Mouse (Mus musculus) limb, embryonic 14.5 days (tissue): ENCODE data around the gene Dnajc5g. TPM values are rescaled to one million over a fixed set of nuclear protein-coding genes. Genes with fewer than 3 reads are reported as not detected.

ENCODE experiments used
- ATAC-seq: fragments of 200-750 bp; cut with Nextera tagmentation; 2 replicates; pipeline ENCODE4 v1.8.0; 2017; ENCODE audit warnings: low read depth, moderate number of reproducible peaks, moderate TSS enrichment; ENCODE audit not compliant: low FRiP score
- DNase-seq: peaks from one replicate; pipeline ENCODE4 v3.0.0-alpha.2; 2015; ENCODE audit warnings: low spot score
- H3K27ac ChIP-seq: fragments of 300-500 bp; sonication (generic); replicated peaks from 2 replicates; pipeline ENCODE4 v1.5.1; 2014; ENCODE audit warnings: low read depth, mild to moderate bottlenecking, low read length, moderate library complexity, mixed read lengths
- H3K27me3 ChIP-seq: fragments of 300-500 bp; sonication (generic); 2 replicates; pipeline ENCODE4 v1.6.1; 2014; ENCODE audit warnings: low read length, mixed read lengths; ENCODE audit not compliant: control insufficient read depth, insufficient read depth
- H3K36me3 ChIP-seq: fragments of 300-500 bp; sonication (generic); 2 replicates; pipeline ENCODE4 v1.6.1; 2014; ENCODE audit warnings: mild to moderate bottlenecking, low read length, moderate library complexity, mixed read lengths; ENCODE audit not compliant: control insufficient read depth, insufficient read depth
- H3K4me1 ChIP-seq: fragments of 300-500 bp; sonication (generic); 2 replicates; pipeline ENCODE4 v1.6.1; 2014; ENCODE audit warnings: antibody characterized with exemption, low read length, mixed read lengths; ENCODE audit not compliant: control insufficient read depth, insufficient read depth
- H3K4me2 ChIP-seq: fragments of 300-500 bp; sonication (generic); replicated peaks from 2 replicates; pipeline ENCODE4 v1.6.1; 2014; ENCODE audit warnings: low read depth, mild to moderate bottlenecking, low read length, moderate library complexity; ENCODE audit not compliant: severe bottlenecking
- H3K4me3 ChIP-seq: fragments of 300-500 bp; sonication (generic); replicated peaks from 2 replicates; pipeline ENCODE4 v1.5.1; 2014; ENCODE audit warnings: low read length
- H3K9ac ChIP-seq: fragments of 300-500 bp; sonication (generic); 2 replicates; pipeline ENCODE4 v1.6.1; 2014; ENCODE audit warnings: mild to moderate bottlenecking, low read depth, low read length, moderate library complexity; ENCODE audit not compliant: severe bottlenecking
- H3K9me3 ChIP-seq: fragments of 300-500 bp; sonication (generic); 2 replicates; pipeline ENCODE4 v1.6.1; 2016; ENCODE audit warnings: low read length; ENCODE audit not compliant: control insufficient read depth
- POLR2A ChIP-seq: fragments of 200-500 bp; IDR thresholded peaks from 2 replicates; pipeline ENCODE4 v1.8.0; 2012; ENCODE audit warnings: inconsistent platforms, mild to moderate bottlenecking, moderate library complexity, borderline replicate concordance; ENCODE audit not compliant: insufficient read depth, insufficient read length; ENCODE audit errors: extremely low read depth
- WGBS: fragments of 180-500 bp; shearing (Covaris S2); extraction: QIAGEN DNeasy Blood & Tissue Kit; methylation state at CpG from one replicate; pipeline ENCODE4 v1.1.7; 2014; 5-methylcytosine and 5-hydroxymethylcytosine counted together
- polyA plus RNA-seq, 2 experiments: library from polyadenylated mRNA; depleted of rRNA in 1 of 2; stranded (reverse) in 1 of 2; unstranded in 1 of 2; fragments of >200 nt; fragmentation: Nextera tagmentation in 1 of 2; extraction: Ambion mirVana in 1 of 2; gene quantifications; 2 replicates each; pipeline versions ENCODE4 v1.2.1 to v1.2.3; 2012 to 2014

The Dnajc5g gene
- polyA plus RNA-seq, 2 experiments, result not detected

GRCm38 (mm10) chr5:31076346-31076745 lies 29.7 kb upstream of the Dnajc5g start:
- peaks cover 77% of the 10 kb centered on the region for H3K36me3 ChIP-seq

GRCm38 (mm10) chr5:31080059-31080794 lies 25.9 kb upstream of the Dnajc5g start:
- Histone ChIP-seq H3K36me3 (peaks cover 40% of the 10 kb centered on the region), H3K4me2 (no peak overlapping the region), H3K4me1 (no peaks in the 10 kb centered on the region; the same call in 1 of the 2 replicates), H3K27me3 (no peaks in the 10 kb centered on the region), H3K27ac (no peak overlapping the region), H3K9me3 (no peaks in the 10 kb centered on the region), H3K9ac (no peak overlapping the region), H3K4me3 (no peak overlapping the region)
- no peak for TF ChIP-seq POLR2A
- WGBS, result 76% methylated on average over 13 of the region's 13 CpGs
- ATAC-seq, result no peak
- peak; percentile 33 for DNase-seq

More at GRCm38 (mm10) chr5:31076346-31076745, 29.7 kb upstream of the Dnajc5g start:
- Histone ChIP-seq H3K4me1 (no peaks in the 10 kb centered on the region), H3K27ac (no peak overlapping the region), H3K27me3 (no peaks in the 10 kb centered on the region), H3K9me3 (no peaks in the 10 kb centered on the region), H3K4me2 (no peak overlapping the region), H3K4me3 (no peak overlapping the region), H3K9ac (no peak overlapping the region)
- no peak for TF ChIP-seq POLR2A
- WGBS, result 91% methylated on average over 13 of the region's 13 CpGs
- no peak for ATAC-seq
- no peak for DNase-seq

- H3K4me1 ChIP-seq, result no peaks in the 10 kb centered on the region; the same call in 1 of the 2 replicates
- no peaks in the 10 kb centered on the region for H3K9me3 ChIP-seq
- H3K27ac ChIP-seq, result no peak overlapping the region
- no peak overlapping the region for H3K4me3 ChIP-seq
- no peak for TF ChIP-seq POLR2A
- no peaks in the 10 kb centered on the region for H3K27me3 ChIP-seq
- DNase-seq, result no peak
- H3K9ac ChIP-seq, result no peak overlapping the region
- peaks cover 34% of the 10 kb centered on the region for H3K36me3 ChIP-seq
- ATAC-seq, result no peak
- WGBS, result 57% methylated on average over 3 of the region's 3 CpGs
- no peak overlapping the region for H3K4me2 ChIP-seq
Measured at GRCm38 (mm10) chr5:31080795-31081164, 25.3 kb upstream of the Dnajc5g start.

GRCm38 (mm10) chr5:31081386-31081785 lies 24.7 kb upstream of the Dnajc5g start:
- Histone ChIP-seq H3K9ac (no peak overlapping the region), H3K27me3 (no peaks in the 10 kb centered on the region), H3K4me2 (no peak overlapping the region), H3K9me3 (no peaks in the 10 kb centered on the region), H3K27ac (no peak overlapping the region), H3K4me3 (no peak overlapping the region), H3K4me1 (no peaks in the 10 kb centered on the region; the same call in 1 of the 2 replicates), H3K36me3 (peaks cover 28% of the 10 kb centered on the region)
- WGBS, result 75% methylated on average over 3 of the region's 3 CpGs
- ATAC-seq (no peak), DNase-seq (peak; percentile 58)
- TF ChIP-seq POLR2A, result no peak

- no peaks in the 10 kb centered on the region; the same call in 1 of the 2 replicates for H3K27me3 ChIP-seq
- no peak overlapping the region for H3K27ac ChIP-seq
- ATAC-seq (peak; percentile 26; the same call in 1 of the 2 replicates), DNase-seq (peak; percentile 49)
- WGBS, result 20% methylated on average over 5 of the region's 5 CpGs
- no peak for TF ChIP-seq POLR2A
- no peak overlapping the region for H3K4me3 ChIP-seq
- H3K4me1 ChIP-seq, result no peaks in the 10 kb centered on the region; the same call in 1 of the 2 replicates
- H3K4me2 ChIP-seq, result no peak overlapping the region
- H3K9ac ChIP-seq, result no peak overlapping the region
- no peaks in the 10 kb centered on the region for H3K9me3 ChIP-seq
- peaks cover 18% of the 10 kb centered on the region for H3K36me3 ChIP-seq
Measured at GRCm38 (mm10) chr5:31082355-31082754, 23.7 kb upstream of the Dnajc5g start.
